Mouse (Mus musculus) heart, adult 2 months (tissue): ENCODE results near the gene Crybg1. TPM values are rescaled to one million over a fixed set of nuclear protein-coding genes. Genes with fewer than 3 reads are reported as not detected.

Experiments used
- DNase-seq, 2 experiments: peaks; one replicate each; pipeline ENCODE4 v3.0.0; 2021
- H3K27ac ChIP-seq: fragments of 200-600 bp; 2 replicates; pipeline ENCODE4 v1.8.1; 2022
- H3K27me3 ChIP-seq: fragments of 200-500 bp; 2 replicates; pipeline ENCODE4 v1.6.1; 2012; ENCODE audit warnings: mild to moderate bottlenecking, low read length, inconsistent platforms, mixed read lengths; ENCODE audit not compliant: control insufficient read depth, insufficient read depth
- H3K36me3 ChIP-seq: fragments of 200-500 bp; 2 replicates; pipeline ENCODE4 v1.6.1; 2012; ENCODE audit warnings: low read length, inconsistent platforms; ENCODE audit not compliant: control insufficient read depth, insufficient read depth
- H3K4me1 ChIP-seq: fragments of 200-500 bp; 2 replicates; pipeline ENCODE4 v1.6.1; 2011; ENCODE audit warnings: low read length; ENCODE audit not compliant: control insufficient read depth, insufficient read depth
- H3K4me3 ChIP-seq: fragments of 200-600 bp; 2 replicates; pipeline ENCODE4 v1.8.1; 2022
- H3K79me2 ChIP-seq: fragments of 200-500 bp; replicated peaks from 2 replicates; pipeline ENCODE4 v1.6.1; 2012; ENCODE audit warnings: mild to moderate bottlenecking, inconsistent platforms, low read length, moderate library complexity, mixed read lengths; ENCODE audit not compliant: control insufficient read depth, insufficient read depth
- H3K9ac ChIP-seq: fragments of 200-500 bp; 2 replicates; pipeline ENCODE4 v1.6.1; 2012; ENCODE audit warnings: low read depth, mild to moderate bottlenecking, control low read depth, inconsistent platforms, low read length, mixed read lengths
- CTCF ChIP-seq: fragments of 200-600 bp; IDR thresholded peaks from 2 replicates; pipeline ENCODE4 v1.8.1; 2022; ENCODE audit warnings: antibody characterized with exemption, mild to moderate bottlenecking, moderate library complexity
- EP300 ChIP-seq: fragments of 200-500 bp; IDR thresholded peaks from 2 replicates; pipeline ENCODE4 v1.6.1; 2011; ENCODE audit warnings: low read depth, low read length, control low read depth; ENCODE audit not compliant: insufficient read depth
- POLR2A ChIP-seq: fragments of 200-500 bp; IDR thresholded peaks from 2 replicates; pipeline ENCODE4 v1.6.1; 2011; ENCODE audit warnings: mild to moderate bottlenecking, low read depth, low read length, control low read depth; ENCODE audit not compliant: insufficient read depth
- WGBS: fragments of 180-500 bp; shearing (Covaris S2); methylation state at CpG from one replicate; pipeline ENCODE4 v1.1.7; 2018; 5-methylcytosine and 5-hydroxymethylcytosine counted together
- intact Hi-C: fragments of 180-260 bp; cut with DNase I; formaldehyde crosslinking; loops from one replicate; pipeline ENCODE4 v1.15.1; 2025
- polyA plus RNA-seq: library from polyadenylated mRNA; depleted of rRNA; stranded (reverse); fragments of >200 nt; gene quantifications from 2 replicates; pipeline ENCODE4 v1.2.3, GENCODE M21; 2012; rRNA removed
- total RNA-seq, 2 experiments: library from RNA; stranded (reverse); gene quantifications; 2 replicates each; pipeline ENCODE4 v1.2.3; 2021

The Crybg1 gene
- total and polyA plus RNA-seq, 3 experiments = 1.1 to 2.9 (median 2.8) TPM

DNA sequence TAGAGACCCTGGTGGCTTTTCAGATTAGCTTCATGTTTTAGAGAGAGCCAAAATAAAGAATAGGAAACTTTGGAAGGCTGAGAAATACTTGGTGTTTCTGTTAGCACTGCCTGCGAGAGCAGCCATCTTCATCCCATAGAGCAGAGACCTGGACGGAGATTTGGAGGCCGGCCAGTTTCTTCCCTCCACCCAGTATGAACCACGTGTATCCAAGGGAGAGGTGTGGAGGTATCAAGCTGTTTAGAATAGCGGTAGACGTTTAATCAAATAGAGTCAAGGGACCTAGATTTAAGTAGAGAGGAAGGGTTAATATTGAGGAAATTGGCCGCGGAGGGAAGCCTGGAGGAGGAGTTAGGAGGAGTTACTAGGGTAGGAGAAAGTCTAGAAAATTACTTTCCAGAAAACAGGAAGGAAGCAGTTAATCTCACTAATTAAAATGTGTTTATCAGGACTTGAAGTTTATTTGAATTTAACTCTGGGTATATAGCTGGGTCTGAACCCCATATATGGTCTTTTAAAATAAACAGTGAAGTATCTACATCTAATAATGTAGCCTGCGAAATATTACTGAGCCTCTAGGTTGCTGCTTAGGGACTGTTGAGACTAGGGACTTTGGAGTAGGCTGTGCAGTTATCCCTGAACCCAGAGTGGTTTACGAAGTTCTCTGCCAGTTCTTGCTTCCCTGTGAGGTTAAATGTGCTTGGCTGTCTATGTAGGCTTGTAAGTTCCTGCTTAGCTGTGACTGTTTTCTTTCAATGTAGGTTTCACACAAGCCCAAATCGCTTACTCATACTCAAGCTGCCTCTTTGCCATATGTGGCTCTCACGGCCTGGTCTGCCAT, 238.4 kb downstream of the Crybg1 start:
- no peaks in the 10 kb centered on the region for H3K4me1 ChIP-seq
- H3K36me3 ChIP-seq = no peaks in the 10 kb centered on the region; the same call in 1 of the 2 replicates
- no peak overlapping the region for H3K27ac ChIP-seq
- WGBS = 77% methylated on average over 12 of the region's 12 CpGs
- no peak overlapping the region for H3K9ac ChIP-seq
- H3K27me3 ChIP-seq = no peaks in the 10 kb centered on the region
- no peaks in the 10 kb centered on the region for H3K79me2 ChIP-seq
- H3K4me3 ChIP-seq = no peak overlapping the region
- TF ChIP-seq CTCF = no peak
- no peak for TF ChIP-seq POLR2A
- no peak for TF ChIP-seq EP300
- intact Hi-C loops = no loop called here
- no peak for DNase-seq

DNA sequence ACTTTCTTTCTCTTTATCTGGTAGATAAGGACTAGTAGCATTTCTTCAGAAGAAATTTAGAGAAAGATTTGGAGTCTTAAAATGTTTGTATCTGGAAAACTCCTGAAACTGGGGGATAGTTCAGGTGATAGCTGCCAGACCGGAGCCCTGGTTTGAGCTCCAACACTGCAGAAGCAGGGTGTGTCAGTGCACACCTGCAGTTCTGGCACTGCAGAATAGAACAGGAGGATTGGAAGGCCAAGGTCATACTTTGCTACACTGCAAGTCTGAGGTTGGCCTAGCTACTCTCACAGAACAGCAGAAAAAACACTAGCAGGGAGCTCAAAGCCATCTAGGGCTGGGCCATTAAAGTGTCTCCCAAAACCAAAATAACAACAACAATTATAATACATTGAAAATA, 244.1 kb downstream of the Crybg1 start:
- Histone ChIP-seq H3K4me3 (no peak overlapping the region), H3K4me1 (peaks cover 1% of the 10 kb centered on the region; the same call in 1 of the 2 replicates), H3K27me3 (no peaks in the 10 kb centered on the region), H3K9ac (no peak overlapping the region), H3K27ac (no peak overlapping the region), H3K79me2 (no peaks in the 10 kb centered on the region), H3K36me3 (no peaks in the 10 kb centered on the region)
- TF ChIP-seq POLR2A (no peak), EP300 (no peak), CTCF (no peak)
- WGBS = 90% methylated on average over 1 of the region's 1 CpGs
- DNase-seq = no peak
- intact Hi-C loops = no loop called here

- TF ChIP-seq POLR2A (peak; percentile 65), CTCF (no peak)
- DNase-seq = peak; percentile 95
- H3K36me3 ChIP-seq = no peaks in the 10 kb centered on the region
- WGBS = under 1% methylated on average over 40 of the region's 40 CpGs
- peak within 1 kb of the TSS; percentile 79 for H3K4me3 ChIP-seq
- no peaks in the 10 kb centered on the region for H3K79me2 ChIP-seq
- no peaks in the 10 kb centered on the region for H3K27me3 ChIP-seq
- H3K9ac ChIP-seq = peak within 1 kb of the TSS; percentile 83
- peak within 1 kb of the TSS; percentile 91 for H3K27ac ChIP-seq
- intact Hi-C loops = loop anchor here (1.0 kb wide), 1 partner anchor 361 kb away; the partner anchor contains the start of gene 1700021F05Rik
- peaks cover 1% of the 10 kb centered on the region; the same call in 1 of the 2 replicates for H3K4me1 ChIP-seq
Observed at GRCm38 (mm10) chr10:43901578-43902194, 247.0 kb downstream of the Crybg1 start, which contains the start of the genes Qrsl1 and Rtn4ip1. TSS of gene Qrsl1 (minus strand) at chr10:43901745. TSS of gene Rtn4ip1 (plus strand) at chr10:43901807.

GRCm38 (mm10) chr10:43900883-43901570, 247.6 kb downstream of the Crybg1 start:
- Histone ChIP-seq H3K9ac (peak overlapping the region; percentile 83), H3K36me3 (no peaks in the 10 kb centered on the region), H3K27me3 (no peaks in the 10 kb centered on the region), H3K27ac (peak overlapping the region; percentile 91), H3K4me1 (peaks cover 1% of the 10 kb centered on the region; the same call in 1 of the 2 replicates), H3K4me3 (peak overlapping the region; percentile 79), H3K79me2 (no peaks in the 10 kb centered on the region)
- WGBS = 5% methylated on average over 30 of the region's 30 CpGs
- no peak for DNase-seq
- intact Hi-C loops = loop anchor here (1.0 kb wide), 1 partner anchor 361 kb away; the partner anchor contains the start of gene 1700021F05Rik
- TF ChIP-seq EP300 (0 out of 2 replicates have a peak, but pooled peaks have one; percentile 10), CTCF (no peak), POLR2A (no peak)

Other genes starting within 250 kb of the Crybg1 start
- gene Qrsl1, start 247.1 kb downstream of the Crybg1 start, total RNA-seq = 10 to 100 TPM; 23.9 to 29.2 TPM
- gene Qrsl1, start 247.1 kb downstream of the Crybg1 start, polyA plus RNA-seq = 25.0 and 39.9 TPM in 2 replicates
- 10 to 100 TPM; 66.4 to 66.9 TPM for gene Rtn4ip1, start 247.0 kb downstream of the Crybg1 start, total RNA-seq
- 47.7 and 89.8 TPM in 2 replicates for gene Rtn4ip1, start 247.0 kb downstream of the Crybg1 start, polyA plus RNA-seq
- 10 to 100 TPM; 15.2 to 15.4 TPM for gene Atg5, start 119.5 kb upstream of the Crybg1 start, total RNA-seq
- 6.5 and 10.7 TPM in 2 replicates for gene Atg5, start 119.5 kb upstream of the Crybg1 start, polyA plus RNA-seq